Mouse (Mus musculus) spleen, postnatal 14 days (tissue): Measurements from ENCODE around the gene Sh3rf3.

Source experiments
- DNase-seq, 2 experiments: peaks; one replicate each; pipeline ENCODE4 v3.0.0; 2021 to 2022; ENCODE audit warnings: low spot score in 2 of 2

Gene Sh3rf3

DNA sequence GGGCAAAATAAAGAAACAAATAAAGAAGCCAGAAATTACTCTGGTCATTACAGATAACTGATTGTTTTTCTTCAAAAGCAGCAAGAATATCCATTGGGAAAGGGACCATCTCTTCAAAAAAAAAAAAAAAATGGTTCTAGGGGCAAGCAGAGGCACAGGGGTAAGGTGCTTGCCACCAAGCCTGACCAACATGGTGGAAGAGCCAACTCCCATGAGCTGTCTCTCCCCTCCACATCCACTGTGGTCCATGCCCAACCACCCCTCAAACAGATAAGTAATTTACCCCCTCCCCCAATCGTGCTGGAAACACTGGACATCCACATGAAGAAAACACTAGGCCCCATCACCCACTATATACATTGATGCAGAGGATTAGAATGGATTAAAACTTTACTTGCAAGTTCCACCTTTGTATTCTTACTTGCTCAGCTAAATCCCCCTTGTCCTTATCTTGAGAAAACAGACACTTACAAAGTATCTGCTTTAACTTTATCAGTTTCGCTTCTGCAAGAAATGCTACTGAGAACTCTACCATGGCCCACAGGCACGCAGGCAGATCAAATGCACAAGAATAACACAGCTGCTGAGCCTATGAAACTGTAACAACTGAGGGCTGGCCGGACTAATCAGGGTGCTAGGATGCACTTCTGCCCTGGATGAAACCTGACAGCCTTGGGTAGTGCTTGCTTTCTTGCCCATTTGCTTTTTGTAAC, 349.2 kb downstream of the Sh3rf3 start:
- DNase-seq, result no peak

DNA sequence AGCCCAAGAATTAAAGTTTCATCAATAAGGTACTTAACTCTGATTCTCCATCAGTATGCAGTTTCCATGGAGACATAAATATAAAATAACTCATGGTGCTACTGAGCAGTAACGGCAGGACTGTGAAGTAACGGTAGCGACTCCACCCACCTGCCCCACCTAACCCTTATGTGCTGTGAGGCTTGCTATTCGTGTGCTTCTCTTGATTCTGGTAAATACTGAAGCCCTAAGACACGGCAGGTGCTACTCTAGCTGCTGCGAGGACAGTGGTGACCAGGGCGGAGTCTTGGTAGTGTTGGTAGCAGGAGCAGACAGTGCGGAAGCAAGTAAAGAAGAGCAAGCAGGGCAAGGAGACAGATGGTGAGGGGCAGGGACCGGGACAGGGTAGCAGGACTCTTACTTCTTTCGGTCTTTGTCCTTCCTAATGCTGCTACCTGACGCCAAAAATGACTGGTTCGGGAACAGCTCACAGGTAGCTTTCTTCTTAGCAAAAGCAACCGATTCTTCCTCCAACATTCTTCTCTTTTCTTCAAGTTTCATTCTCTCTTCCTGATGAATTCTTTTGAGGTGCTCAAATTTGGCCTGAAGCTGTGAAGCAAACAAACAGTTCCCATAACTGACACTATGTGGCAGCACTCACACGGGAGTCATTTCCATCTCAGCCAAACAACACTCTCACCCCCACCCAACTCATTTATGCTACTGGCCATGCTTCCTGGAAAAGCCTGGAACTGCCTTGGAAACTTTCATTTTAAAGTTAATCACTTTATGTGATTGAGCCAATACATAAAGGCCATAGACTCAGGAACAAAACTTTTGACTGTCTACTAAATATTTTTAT, 353.2 kb downstream of the Sh3rf3 start:
- peak in 1 of 2 experiments; percentile 11 for DNase-seq

DNA sequence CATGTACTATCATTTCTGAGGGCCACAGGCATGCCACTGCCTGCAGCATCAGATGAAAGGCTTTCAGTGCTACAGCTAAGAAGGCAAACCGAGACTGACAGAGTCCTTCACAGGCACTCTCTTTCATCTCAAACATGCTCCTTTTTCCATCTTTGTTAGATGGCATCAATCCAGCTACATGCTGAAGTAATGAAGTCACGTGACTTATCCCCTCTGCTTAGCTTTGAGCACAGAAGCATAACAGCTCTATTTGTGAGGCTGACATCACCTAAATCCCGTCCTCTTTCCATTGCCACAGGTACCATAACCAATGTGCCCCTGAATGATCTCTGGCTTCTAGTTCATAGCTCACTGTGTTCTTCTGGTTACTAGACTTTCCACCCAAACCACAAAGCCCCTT, 357.9 kb downstream of the Sh3rf3 start:
- DNase-seq, result no peak

DNA sequence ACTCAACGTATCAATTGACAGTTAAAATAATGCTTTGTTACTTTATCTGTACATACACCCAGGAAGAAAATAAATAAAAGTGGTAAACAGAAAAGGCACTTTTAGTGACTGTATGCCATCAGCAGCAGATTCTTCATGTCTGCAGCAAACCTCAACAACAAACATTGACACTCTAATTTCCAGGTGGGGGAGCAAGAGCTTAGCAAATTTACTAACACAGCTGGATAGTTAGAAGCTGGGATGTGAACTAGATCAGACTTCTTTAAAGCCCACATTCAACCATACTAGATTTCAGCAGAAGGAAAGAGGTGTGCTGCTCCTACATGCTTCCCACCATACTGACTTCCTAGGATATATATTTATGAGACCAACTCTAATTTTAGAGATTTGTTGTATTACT, 359.4 kb downstream of the Sh3rf3 start:
- no peak for DNase-seq

DNA sequence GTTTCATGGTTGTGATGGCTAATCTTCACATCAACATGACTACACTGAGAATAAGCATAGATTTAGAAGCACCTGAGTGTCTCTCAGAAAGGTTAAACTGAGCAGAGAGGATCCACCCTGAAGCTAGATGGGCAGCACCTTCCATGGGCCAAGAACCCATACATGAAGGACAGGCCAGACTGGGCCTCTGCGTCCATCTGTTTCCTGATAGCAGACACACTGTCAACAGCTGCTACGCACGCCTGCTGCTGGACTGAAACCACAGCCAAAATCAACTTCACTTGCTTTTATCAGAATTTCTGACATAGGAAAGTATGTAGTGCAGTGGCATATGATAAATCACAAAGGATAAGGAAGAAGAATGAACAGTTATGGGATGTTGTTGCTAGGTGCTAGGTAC, 366.5 kb downstream of the Sh3rf3 start:
- DNase-seq, result no peak

DNA sequence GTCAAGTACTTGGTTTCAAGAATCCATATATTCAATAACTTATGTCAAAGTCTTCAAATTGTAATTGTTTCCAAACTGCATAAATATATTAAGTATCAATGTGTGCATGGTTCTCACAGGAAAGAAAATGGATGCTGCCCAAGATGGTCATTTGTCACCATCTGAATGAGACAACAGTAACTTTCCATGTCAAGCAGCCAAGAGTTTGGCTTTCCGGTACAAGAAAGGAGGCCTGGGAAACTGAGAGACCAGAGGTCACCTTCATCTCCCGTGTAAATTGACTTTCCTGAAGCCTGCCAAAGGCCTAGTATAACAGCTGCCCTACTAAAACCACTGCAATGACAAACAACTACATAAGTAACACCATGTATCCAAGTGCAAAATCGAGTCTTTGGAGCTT, 369.1 kb downstream of the Sh3rf3 start:
- no peak for DNase-seq
